Mouse (Mus musculus) embryonic fibroblast, embryonic 13.5 days (primary cell): ENCODE results near the gene Fbxw4.

ENCODE experiments used
- CTCF ChIP-seq: IDR thresholded peaks from 2 replicates; pipeline ENCODE4 v1.5.1; 2011; ENCODE audit warnings: mild to moderate bottlenecking, control low read depth, low read length, moderate library complexity, borderline replicate concordance; ENCODE audit not compliant: insufficient read depth
- POLR2A ChIP-seq: IDR thresholded peaks from 2 replicates; pipeline ENCODE4 v1.6.1; 2011; ENCODE audit warnings: low read depth, mild to moderate bottlenecking, control low read depth, low read length, moderate library complexity

DNA sequence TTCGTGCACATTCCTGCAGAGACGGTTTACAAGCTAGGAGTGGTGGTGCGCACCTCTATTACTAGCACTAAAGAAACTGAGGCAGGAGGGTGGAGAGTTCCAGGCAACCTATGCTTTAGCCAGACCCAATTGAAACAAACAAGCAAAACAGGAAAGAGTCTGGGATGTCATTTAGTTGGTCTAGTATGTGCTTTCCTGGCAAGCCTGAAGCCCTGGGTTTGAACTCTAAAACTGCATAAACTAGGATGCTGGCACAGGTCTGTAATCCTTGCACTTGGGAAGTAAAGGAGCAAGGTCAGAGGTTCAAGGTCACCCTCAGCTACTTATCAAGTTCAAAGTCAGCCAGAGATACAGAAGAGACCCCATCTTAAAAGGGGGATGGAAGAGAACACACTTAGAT lies 118.1 kb downstream of the Fbxw4 start:
- TF ChIP-seq CTCF: no peak
- TF ChIP-seq POLR2A: no peak
